Mouse (Mus musculus): ENCODE measurements at regions not wholly inside any gene's neighbourhood (a gene's known extent, or its start where the extent isn't known, plus 50 kb on each side); places are given as distances from the start of the nearest gene placed in this dataset.

- TF ChIP-seq POLR2A (IDR thresholded peaks at IDR 0.05; ENCODE audit: borderline replicate concordance, low read depth, low read length) (no peak), CTCF (IDR thresholded peaks at IDR 0.05; ENCODE audit: low read depth, low read length) (no peak)
Observed at GRCm38 (mm10) chr8:89649207-89649890, 605.4 kb upstream of the Sall1 start.
